Mouse (Mus musculus) erythroblast, adult 5-6 weeks (primary cell): ENCODE results near the gene Fbxl3. TPM values are rescaled to one million over a fixed set of nuclear protein-coding genes. Genes with fewer than 3 reads are reported as not detected.
A peak's percentile ranks its signal among the peaks of the same experiment; 100 is the strongest.

Experiments used
- ATAC-seq: replicated peaks from 2 replicates; pipeline ENCODE4 v1.8.0; 2016; ENCODE audit warnings: moderate number of reproducible peaks, mild to moderate bottlenecking, moderate TSS enrichment, inconsistent platforms; ENCODE audit not compliant: poor library complexity, low FRiP score, severe bottlenecking
- total RNA-seq, 2 experiments: library from RNA; stranded (forward) in 1 of 2; stranded (reverse) in 1 of 2; fragments of 150-400 nt in 1 of 2; fragments of 200-764, 138-1000 nt in 1 of 2; gene quantifications; 2 replicates each; pipeline versions ENCODE4 v1.2.3 to v1.2.4; 2015 to 2017; ENCODE audit warnings: low replicate concordance in 2 of 2

Gene Fbxl3
- total RNA-seq, 2 experiments from 2014 or later, result 79.2 to 239 TPM

GRCm38 (mm10) chr14:103051159-103051769 is 48.1 kb downstream of the Fbxl3 start:
- ATAC-seq, result peak; percentile 99

GRCm38 (mm10) chr14:103048292-103049086 is 50.9 kb downstream of the Fbxl3 start:
- no peak for ATAC-seq

- no peak for ATAC-seq
Measured at GRCm38 (mm10) chr14:103046677-103047076, 52.7 kb downstream of the Fbxl3 start, which contains the start of gene Acod1. Gene Acod1 (plus strand): TSS chr14:103046977.

GRCm38 (mm10) chr14:103037016-103037415 is 62.4 kb downstream of the Fbxl3 start:
- ATAC-seq, result no peak

- no peak for ATAC-seq
Measured at GRCm38 (mm10) chr14:103034076-103034475, 65.3 kb downstream of the Fbxl3 start.

GRCm38 (mm10) chr14:103033271-103033823 is 66.0 kb downstream of the Fbxl3 start:
- ATAC-seq, result no peak

Other genes starting within 250 kb of the Fbxl3 start
- 40.2 and 87.6 TPM in 2 replicates for gene Kctd12, start 116.9 kb downstream of the Fbxl3 start, total RNA-seq (2015; ENCODE audit: low replicate concordance)
- gene Kctd12, start 116.9 kb downstream of the Fbxl3 start, total RNA-seq (2017; ENCODE audit: low replicate concordance), result 21.2 and 30.0 TPM in 2 replicates
- gene Acod1, start 52.6 kb downstream of the Fbxl3 start, total RNA-seq (2015; ENCODE audit: low replicate concordance), result 2.7 TPM in 1 of 2 replicates, not detected in the other
- 0.17 and 1.3 TPM in 2 replicates for gene Acod1, start 52.6 kb downstream of the Fbxl3 start, total RNA-seq (2017; ENCODE audit: low replicate concordance)
- gene Cln5, start 29.4 kb downstream of the Fbxl3 start, total RNA-seq (2015; ENCODE audit: low replicate concordance), result 18.8 and 20.9 TPM in 2 replicates
- 21.9 and 22.2 TPM in 2 replicates for gene Cln5, start 29.4 kb downstream of the Fbxl3 start, total RNA-seq (2017; ENCODE audit: low replicate concordance)
- 18.2 and 25.0 TPM in 2 replicates for gene Mycbp2, start 247.2 kb upstream of the Fbxl3 start, total RNA-seq (2015; ENCODE audit: low replicate concordance)
- 13.2 and 14.7 TPM in 2 replicates for gene Mycbp2, start 247.2 kb upstream of the Fbxl3 start, total RNA-seq (2017; ENCODE audit: low replicate concordance)